Mouse (Mus musculus): ENCODE data around the gene Abhd15. TPM values are rescaled to one million over a fixed set of nuclear protein-coding genes. Genes with fewer than 3 reads are reported as not detected.

The Abhd15 gene
- total RNA-seq, 2 experiments from 2014 or later = 1.3 to 1.5 TPM

DNA sequence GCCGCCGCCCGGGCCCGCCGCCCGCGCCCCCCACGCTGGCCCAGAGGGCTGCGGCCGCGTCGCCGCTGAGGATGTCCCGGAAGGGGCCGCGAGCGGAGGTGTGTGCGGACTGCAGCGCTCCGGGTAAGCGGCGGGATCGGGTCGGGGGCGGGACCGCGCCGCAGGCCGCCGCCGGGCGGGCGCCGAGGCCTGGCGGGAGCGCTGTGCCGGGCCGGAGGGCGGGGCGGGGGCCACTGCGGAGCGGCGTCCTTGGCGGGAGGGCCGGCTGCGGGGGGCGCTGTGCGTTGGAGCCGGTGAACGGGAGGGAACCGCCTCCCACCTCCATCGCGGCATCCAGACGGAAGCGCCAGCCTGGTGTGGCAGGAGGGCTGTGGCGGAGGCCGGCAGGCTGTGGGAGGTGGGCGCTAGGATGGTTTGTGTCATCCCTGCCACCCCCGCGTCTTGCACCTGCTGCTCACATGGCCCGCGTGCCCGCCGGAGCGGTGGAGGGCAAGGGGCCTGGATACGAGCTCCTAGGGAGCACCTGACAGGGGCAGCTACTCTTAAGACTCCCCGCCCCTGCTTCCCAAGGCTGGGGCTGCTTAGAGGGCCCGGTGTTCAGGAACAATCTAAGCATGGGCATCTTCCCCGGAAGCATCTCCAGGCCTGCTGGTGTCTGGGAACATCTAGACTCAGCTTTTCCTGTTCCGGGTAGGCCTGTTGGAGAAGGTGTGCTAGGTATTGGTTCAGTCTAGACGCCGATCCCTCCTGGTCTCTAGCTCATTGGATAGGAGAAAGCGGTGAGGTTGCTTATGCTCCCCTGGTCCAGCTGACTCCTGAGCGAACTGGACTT lies 21.2 kb upstream of the Abhd15 start, which contains the start of gene Git1:
Gene Git1, plus strand, starts transcription at position 51 of the 832 bp plus-strand sequence.
- DNase-seq = peak; percentile 70 to 72

DNA sequence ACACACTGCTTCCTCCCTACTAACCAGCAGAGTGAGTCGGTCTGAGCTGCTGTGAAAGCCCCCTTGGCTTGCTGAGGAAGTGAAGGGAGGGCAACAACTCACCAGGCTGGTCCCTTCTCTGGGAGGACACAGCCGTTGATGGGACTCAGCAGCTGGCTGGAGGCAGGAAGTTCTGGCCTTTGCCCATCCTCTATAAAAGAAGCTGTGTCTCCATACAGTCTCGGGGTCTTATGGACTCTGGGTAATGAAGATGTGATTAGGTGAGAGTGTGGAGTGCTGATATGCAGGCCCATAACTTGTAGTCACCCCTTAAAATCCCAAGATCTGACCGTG lies 20.6 kb upstream of the Abhd15 start:
- no peak for DNase-seq

DNA sequence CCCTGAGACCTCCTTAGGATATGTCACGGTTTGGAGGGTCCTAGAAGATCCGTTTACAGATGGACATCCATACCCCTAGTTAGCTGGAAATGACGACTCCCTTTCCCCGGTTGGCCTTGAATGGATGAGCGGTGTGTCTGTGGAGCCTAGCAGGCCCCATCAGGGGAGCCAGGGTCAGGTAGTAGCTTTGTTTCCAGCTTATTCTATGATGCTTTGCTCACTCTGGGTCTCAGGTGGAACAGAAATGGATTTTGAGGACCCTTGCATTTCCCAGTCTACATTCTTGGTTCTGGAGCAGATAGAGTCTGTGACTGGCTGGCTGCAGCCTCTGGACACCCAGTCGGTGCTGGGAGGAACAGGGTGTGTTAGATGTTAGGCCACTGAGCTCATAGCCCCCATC lies 20.1 kb upstream of the Abhd15 start:
- no peak for DNase-seq

DNA sequence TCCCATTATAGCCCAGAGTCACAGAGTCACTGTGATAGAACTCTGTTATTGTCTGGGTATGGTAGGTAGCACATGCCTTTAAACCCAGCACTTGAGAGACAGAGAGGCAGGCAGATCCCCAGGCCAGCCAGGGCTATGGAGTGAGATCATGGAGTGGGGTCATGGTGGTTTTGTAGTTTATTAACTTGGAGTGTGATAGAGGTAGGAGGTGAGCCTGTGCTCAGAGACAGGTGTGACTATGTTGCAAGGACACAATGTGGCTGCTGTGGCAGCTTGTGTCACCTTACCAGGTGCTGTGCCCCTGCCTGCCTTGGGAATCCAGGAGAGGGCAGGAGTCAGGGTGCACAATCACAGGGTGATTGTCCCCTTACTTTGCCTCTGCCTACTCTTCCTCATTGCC lies 19.4 kb upstream of the Abhd15 start:
- no peak for DNase-seq

DNA sequence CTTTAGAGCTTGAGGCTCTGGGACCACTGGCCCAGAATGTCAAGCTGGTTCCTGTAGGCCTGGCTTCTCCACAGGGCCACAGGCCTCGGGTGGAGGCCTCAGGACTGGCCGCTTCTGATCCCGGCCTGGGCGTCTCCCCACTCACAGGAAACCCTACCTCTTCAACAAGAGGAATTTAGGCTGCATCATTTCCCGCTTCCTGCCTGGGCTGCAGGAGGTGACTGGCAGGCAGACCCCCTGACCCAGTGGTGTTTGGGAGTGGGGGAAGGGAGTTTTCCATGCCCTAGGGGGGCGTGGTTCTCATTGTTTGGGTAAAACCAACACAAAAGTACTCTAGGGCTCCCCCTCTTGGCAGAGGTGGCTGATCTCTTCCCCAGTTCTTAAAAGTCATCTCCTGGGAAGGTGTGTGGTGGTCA lies 17.6 kb upstream of the Abhd15 start:
- no peak for DNase-seq

DNA sequence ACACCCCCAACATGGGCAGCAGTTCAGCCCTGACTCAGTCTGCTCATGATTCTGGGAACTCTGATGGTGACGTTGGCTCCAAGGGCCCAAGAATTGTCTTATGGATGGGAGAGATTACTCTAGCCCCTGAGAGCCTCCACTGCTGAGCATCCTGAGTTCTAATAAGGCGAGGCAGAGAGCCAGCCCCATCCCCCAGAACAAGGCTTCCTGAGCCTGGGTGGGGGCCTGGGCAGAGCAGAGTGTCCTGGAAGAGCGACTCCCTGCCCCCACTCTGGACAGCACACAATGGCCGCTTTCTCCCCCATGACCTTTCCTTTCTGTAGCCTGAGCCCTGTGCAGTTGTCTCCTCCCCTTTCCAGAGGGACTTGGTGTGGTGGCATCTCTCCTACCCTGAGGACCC lies 17.1 kb upstream of the Abhd15 start:
- DNase-seq = no peak

DNA sequence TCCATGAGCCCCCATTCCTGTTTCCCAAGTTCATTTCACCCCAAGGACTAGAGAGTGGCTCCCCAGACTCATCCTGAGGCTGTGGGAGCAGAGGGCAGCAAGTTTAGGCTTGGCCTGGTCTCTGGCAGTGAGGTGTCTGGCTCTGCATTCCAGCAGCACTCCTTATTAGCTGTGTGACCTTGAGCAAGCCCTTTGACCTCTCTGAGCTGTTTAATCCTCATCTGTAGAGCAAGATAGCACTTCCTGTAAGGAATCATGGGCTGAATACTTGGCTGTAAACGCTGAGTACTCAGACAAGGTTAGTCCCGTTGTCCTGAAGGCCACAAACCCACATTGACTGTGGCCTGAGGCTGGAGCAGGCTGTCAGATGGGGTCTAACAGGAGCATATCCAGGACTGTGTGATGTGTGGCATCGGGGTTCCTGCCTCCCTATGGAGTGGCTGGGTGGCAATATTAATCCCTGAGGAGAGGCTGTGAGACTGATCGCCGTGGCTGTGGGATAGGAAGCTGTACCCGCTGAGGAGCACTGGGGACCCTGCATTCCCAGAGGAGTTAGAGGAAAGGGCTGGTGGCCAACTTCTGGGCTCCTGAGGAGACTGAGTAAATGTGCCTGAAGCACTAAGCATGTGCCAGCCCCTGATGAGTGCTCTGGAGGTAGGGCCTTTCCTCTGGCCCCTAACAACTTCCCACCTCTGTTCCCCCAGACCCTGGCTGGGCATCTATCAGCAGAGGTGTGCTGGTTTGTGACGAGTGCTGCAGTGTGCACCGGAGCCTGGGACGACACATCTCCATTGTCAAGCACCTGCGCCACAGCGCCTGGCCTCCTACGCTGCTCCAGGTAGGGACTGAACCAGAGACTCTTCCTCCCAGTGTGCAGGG lies 16.4 kb upstream of the Abhd15 start:
- DNase-seq = no peak

DNA sequence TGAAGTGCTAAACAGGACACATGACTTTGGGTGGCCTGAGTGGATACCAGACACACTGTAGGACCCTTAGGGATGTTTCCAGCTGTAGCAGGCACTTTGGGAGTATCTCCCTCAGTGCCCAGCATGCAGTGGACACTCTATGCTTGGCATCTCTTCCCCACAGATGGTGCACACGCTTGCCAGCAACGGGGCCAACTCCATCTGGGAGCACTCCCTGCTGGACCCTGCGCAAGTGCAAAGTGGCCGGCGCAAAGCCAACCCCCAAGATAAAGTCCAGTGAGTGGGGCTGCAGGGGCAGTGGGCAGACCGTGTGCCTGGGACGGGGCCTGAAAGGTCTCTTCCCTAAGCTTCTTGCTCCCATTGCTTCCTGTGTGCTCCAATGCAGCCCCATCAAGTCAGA lies 15.6 kb upstream of the Abhd15 start:
- DNase-seq = no peak

DNA sequence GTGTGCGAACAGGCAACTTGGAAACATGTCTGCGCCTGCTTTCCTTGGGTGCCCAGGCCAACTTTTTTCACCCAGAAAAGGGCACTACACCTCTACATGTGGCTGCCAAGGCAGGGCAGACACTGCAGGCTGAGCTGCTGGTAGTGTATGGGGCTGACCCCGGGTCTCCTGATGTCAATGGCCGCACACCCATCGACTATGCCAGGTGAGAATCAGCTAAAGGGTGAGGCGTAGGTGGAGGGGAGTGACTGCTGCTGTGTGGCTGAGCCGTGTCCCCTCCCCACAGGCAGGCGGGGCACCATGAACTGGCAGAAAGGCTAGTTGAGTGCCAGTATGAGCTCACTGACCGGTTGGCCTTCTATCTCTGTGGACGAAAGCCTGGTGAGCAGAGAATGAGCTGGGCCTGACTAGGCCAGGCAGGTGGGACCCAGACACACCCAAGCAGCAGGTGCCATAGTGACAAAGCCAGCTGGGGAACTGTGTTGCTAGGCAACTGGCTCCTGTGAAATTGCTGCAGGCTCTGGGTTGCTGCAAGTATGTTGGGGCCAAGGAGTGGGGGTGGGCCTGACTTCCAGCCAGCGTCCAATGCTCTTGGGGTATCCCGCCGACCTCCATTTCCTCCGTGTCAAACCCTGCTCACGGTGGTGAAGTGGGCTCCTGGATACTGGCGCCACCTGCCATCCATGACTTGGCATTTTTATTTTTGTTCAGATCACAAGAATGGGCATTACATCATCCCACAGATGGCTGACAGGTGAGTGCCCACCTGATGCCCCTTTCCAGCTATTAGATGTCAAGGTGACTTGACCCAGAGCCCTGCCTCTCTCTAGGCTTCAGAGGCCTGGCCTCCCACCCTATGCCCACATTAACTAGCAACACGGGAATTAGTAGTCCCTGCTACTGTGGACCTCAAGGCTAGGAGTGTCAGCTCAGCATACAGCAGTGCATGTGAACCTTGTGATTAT lies 14.3 kb upstream of the Abhd15 start:
- DNase-seq = no peak

DNA sequence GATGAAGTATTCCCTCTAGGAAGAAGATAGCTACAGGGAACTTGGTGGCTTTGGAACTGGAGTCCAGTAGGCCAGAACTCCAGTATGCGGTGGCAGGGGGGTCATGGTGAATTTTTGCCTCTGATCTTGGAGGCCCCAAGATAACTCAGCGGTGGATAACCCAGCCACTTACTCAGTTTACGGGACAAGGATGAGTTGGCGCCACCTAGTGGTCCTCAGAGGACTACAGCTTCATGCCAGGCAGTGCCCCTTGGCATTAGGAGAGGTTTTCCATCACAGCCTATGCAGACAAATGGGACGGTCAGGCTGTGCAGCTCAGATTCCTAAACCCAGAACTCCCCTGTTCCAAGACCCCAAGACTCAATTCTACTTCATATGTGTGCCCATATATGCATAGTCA lies 13.5 kb upstream of the Abhd15 start:
- DNase-seq = peak in 1 of 2 experiments; percentile 70

DNA sequence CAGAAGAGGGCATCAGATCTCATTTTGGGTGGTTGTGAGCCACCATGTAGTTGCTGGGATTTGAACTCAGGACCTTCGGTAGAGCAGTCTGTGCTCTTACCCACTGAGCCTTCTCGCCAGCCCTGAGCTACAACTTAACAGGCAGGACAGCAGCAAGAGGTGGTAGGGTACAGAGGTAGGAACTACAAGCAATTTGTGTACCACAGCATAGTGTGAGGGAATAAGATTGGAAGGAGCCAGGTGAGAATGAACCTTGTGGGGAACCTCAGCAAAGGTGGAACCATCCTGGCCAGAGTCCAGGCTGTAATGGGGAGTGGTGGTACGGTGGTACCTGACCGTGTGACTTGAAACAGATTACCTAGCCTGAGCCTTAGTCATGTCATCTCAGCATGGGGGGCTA lies 12.9 kb upstream of the Abhd15 start:
- no peak for DNase-seq

DNA sequence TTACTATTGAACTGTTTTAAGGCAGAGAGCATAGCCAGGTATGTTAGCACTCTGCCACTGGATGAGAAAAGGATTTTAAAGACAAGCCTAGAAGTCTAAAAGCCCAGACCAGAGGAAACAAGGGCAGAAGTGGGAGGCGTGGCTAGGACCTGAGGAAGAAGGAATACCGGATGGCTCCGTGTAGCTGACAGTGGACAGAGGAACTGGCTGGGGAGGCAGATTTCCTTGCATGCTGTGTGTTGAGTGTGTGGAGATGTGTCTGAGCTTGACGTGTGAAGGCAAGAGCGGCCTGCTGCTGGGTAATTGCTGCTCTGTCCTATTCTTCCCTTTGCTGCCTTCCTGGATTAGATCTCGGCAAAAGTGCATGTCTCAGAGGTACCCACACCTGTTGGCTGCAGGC lies 12.4 kb upstream of the Abhd15 start:
- DNase-seq = no peak

DNA sequence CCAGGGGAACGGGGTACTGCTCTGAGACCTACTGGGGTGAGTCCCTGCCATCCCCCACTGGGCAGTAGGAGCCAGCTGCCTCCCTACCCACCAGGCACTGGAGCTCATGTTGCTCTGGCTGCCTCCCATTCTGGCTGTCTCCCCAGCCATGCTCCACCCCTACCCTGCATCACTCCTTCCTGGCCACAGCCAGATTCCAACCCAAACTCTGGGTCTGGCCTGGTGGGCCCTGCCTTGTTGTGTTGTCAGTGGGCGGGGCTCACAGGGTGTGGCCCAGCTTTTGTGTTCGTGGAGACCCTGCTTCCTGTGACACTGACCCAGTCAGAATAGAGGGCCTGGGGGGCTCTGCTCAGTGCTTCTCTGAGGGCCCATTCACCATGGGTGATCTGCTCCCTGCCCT lies 11.4 kb upstream of the Abhd15 start:
- no peak for DNase-seq

DNA sequence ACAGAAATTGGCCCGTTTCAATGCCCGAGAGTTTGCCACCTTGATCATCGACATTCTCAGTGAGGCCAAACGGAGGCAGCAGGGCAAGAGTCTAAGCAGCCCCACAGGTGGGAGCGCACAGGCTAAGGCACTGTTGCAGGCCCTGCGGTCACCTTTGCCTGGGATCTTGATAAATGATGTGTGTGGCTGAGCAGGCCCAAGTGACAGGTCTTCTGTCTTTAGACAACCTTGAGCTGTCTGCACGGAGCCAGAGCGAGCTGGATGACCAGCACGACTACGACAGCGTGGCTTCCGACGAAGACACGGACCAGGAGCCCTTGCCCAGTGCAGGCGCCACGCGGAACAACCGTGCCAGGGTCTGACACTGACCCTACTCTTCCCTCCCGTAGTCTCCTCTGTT lies 10.5 kb upstream of the Abhd15 start:
- no peak for DNase-seq

DNA sequence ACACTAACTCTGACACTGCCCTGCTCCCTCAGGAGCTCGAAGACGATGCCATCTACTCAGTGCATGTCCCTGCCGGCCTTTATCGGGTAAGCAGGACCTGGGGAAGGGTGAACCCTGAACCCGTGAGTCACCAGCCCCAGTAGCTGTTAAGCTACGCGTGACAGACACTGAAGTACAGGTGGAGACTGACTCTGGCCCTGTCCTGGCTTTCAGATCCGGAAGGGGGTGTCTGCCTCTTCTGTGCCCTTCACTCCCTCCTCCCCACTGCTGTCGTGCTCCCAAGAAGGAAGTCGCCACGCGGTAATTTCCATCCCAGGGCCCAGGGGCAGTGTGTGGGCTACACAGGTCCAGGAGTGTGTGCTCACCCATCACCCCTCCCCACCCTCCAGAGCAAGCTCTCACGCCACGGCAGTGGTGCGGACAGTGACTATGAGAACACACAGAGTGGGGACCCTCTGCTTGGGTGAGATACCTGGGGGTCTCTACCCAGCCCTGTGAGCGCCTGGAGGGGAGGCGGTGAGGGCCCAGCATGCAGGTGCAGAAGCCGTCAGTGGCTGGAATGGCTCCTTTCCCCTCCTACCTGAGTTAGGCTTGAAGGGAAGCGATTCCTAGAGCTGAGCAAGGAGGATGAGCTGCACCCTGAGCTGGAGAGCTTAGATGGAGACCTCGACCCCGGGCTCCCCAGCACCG lies 9.5 kb upstream of the Abhd15 start:
- no peak for DNase-seq

DNA sequence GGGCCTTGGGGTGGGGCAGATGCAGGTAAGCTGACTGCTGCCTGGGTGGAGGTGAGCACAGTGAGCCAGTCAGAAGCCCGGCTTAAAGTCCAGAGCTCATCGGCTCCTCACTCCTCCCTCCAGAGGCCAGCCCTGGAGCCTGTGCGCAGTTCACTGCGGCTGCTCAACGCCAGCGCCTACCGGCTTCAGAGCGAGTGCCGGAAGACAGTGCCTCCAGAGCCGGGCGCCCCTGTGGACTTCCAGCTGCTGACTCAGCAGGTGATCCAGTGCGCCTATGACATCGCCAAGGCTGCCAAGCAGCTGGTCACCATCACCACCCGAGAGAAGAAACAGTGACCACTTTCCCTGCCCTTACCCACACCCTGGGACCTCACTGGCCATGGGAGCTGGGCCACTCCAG lies 8.6 kb upstream of the Abhd15 start:
- no peak for DNase-seq

DNA sequence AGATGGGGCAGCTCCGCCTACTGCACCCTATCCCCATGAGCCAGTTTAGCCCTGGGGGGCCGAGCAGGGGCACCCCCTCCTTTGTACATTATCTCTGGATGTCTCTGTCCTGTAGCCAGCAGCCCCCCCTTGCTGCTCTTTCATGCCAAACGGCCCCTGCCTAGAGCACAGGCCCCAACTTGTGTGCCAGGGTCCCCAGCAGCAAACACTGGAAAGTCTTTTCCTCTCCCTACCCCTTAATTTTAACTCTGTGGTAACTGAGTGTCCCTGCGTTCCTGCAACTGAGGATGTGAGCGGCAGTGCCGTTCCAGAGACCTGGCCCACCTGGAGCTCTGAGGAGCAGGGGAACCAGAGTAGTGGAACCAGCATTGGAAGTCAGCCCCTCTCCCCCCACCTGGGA lies 8.0 kb upstream of the Abhd15 start:
- no peak for DNase-seq

DNA sequence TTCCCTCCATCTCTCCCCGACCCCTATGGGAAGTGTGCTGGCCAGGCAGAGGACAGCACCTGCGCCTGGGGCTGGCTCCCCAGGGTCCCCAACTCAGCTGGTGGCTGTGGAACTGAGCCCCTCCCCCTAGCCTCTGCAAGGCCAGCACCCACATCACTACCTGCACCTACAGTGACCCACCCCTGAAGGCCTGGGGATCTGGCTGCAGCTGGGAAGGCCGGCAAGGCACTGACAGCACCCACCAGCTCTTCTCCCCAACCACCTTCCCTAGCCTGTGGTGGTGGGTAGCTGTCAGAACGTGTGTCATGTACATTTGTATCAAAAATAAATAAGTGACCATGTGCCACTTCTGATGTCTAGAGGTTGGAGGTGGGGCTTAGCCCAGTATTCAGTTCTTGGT lies 7.5 kb upstream of the Abhd15 start:
- DNase-seq = no peak

DNA sequence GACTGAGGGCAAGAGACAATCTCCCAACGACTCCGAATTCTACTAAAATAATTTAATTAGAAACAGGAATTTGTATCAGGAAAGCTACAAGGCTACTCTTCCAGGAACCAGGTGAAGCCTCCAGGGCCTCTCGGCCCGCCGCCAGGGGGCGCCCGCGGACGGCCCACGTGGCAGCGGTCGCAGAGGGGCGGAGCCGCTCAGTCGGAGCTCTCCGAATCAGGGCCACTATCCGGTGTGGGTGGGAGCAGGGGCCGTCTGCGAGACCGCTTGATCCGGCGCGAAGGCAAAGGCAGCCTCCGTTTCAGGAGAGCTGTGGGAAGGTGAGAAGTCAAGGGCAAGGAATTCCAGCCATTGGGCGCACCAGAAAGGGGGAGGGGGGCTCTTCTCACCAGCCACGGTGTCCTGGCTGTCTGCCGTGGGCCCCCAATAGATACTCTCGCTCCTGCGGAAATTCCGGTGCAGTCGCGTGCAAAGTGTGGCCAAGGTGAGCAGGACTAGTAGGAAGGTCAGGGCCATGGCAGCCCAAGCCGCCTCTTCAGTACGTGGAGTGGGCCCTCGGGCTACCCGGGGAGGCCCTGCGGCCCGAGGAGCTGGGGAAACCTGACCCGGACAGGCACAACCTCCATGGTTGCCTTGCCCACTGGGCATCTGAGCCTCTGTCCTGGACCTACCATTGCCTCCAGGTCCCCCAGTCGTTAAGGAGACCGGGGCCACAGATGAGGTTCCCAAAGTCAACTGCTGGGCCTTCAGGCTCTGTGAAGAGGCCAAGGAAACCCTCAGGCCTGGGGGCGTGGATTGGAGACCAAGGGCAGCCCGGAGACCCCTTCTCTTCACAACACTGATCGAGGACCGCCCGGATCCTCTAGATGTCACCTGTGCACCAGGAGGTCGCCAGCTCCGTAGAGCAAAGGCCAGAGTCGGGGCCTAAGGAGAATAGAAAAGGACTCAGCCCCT lies 6.6 kb upstream of the Abhd15 start:
- peak; percentile 81 to 85 for DNase-seq

DNA sequence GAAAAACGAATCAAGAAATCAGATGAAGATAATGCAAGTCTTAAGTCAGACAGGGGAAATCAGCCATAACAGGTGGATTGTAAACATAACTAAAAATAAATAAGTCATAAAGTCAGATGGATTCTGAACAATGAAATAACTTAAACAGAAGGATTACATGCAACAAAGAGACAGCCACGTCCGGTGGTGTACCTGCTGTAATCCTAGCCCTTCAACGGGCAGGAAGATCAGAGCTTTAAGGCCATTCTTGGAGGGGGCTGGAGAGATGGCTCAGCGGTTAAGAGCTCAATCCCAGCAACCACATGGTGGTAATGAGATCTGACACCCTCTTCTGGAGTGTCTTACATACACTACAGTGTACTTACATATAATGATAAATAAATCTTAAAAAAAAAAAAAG lies 3.6 kb upstream of the Abhd15 start:
- DNase-seq = no peak

All from layer of hippocampus, postnatal 36 days (tissue).